Mouse (Mus musculus): ENCODE data around the gene Zzz3. TPM values are rescaled to one million over a fixed set of nuclear protein-coding genes. Genes with fewer than 3 reads are reported as not detected.

Zzz3 gene
- total and polyA plus RNA-seq, 3 experiments, result 64.2 to 116 (median 94.9) TPM

- Histone ChIP-seq H3K79me2 (replicated peaks; ENCODE audit: control insufficient read depth, extremely low read depth, insufficient read depth, poor library complexity, severe bottlenecking) (no peaks in the 10 kb centered on the region), H3K4me2 (ENCODE audit: insufficient read depth, low read depth, poor library complexity, severe bottlenecking) (no peak overlapping the region), H3K27ac (ENCODE audit: insufficient read depth, low read depth) (no peak overlapping the region), H3K9ac (ENCODE audit: insufficient read depth, low read depth) (no peak overlapping the region), H3K27me3 (replicated peaks) (peaks cover 11% of the 10 kb centered on the region), H3K9me3 (replicated peaks; ENCODE audit: low read length) (no peaks in the 10 kb centered on the region), H3K4me3 (replicated peaks in 1 of 3; ENCODE audit: low read depth in 2 of 3, low read length in 2 of 3, poor library complexity in 1 of 3) (no peak overlapping the region), H3K36me3 (replicated peaks in 1 of 2; ENCODE audit: control insufficient read depth in 1 of 2, insufficient read depth in 1 of 2, low read length in 1 of 2) (no peaks in the 10 kb centered on the region), H3K4me1 (ENCODE audit: control insufficient read depth in 1 of 2, insufficient read depth in 2 of 2) (no peaks in the 10 kb centered on the region)
- no peak for DNase-seq (ENCODE audit: extremely low read depth)
- dilution Hi-C loops (cut with MboI; ENCODE audit: extremely low pct_ligation_motif_present, extremely low pct_unique_long_range_greater_than_20kb, low sequenced_read_pairs), result no loop called here
- in situ Hi-C loops (cut with MboI; ENCODE audit: low pct_ligation_motif_present, low pct_unique_long_range_greater_than_20kb, low sequenced_read_pairs), result no loop called here
- TF ChIP-seq SMC3 (IDR thresholded peaks at IDR 0.05; ENCODE audit: low read depth, low read length) (no peak), TBP (conservative IDR thresholded peaks at IDR 0.05; ENCODE audit: low read depth, low read length) (no peak), MEF2A (IDR thresholded peaks at IDR 0.05; ENCODE audit: borderline replicate concordance, low read depth, low read length) (no peak), ZNF384 (IDR thresholded peaks at IDR 0.05; ENCODE audit: low read depth, low read length) (no peak), CHD2 (IDR thresholded peaks at IDR 0.05; ENCODE audit: low read length) (no peak), NELFE (IDR thresholded peaks at IDR 0.05; ENCODE audit: low read depth, low read length) (no peak), UBTF (IDR thresholded peaks at IDR 0.05; ENCODE audit: low read depth, low read length) (no peak), EP300 (IDR thresholded peaks at IDR 0.05; ENCODE audit: low read length) (no peak), POLR2AphosphoS2 (IDR thresholded peaks at IDR 0.05; ENCODE audit: low read depth, low read length) (no peak), NRF1 (IDR thresholded peaks at IDR 0.05; ENCODE audit: low read depth, low read length) (no peak), USF1 (IDR thresholded peaks at IDR 0.05; ENCODE audit: low read depth, low read length) (no peak), MXI1 (IDR thresholded peaks at IDR 0.05; ENCODE audit: low read depth, low read length) (no peak)
These were observed 98.5 kb downstream of the Zzz3 start for GRCm38 (mm10) chr3:152493813-152494212.

- in situ Hi-C loops (cut with MboI; ENCODE audit: low pct_ligation_motif_present, low pct_unique_long_range_greater_than_20kb, low sequenced_read_pairs), result no loop called here
- dilution Hi-C loops (cut with MboI; ENCODE audit: extremely low pct_ligation_motif_present, extremely low pct_unique_long_range_greater_than_20kb, low sequenced_read_pairs), result no loop called here
- H3K9me3 ChIP-seq (replicated peaks; ENCODE audit: low read length), result no peaks in the 10 kb centered on the region
- no peak for DNase-seq (ENCODE audit: extremely low read depth)
- no peaks in the 10 kb centered on the region for H3K79me2 ChIP-seq (replicated peaks; ENCODE audit: control insufficient read depth, extremely low read depth, insufficient read depth, poor library complexity, severe bottlenecking)
- TF ChIP-seq MXI1 (IDR thresholded peaks at IDR 0.05; ENCODE audit: low read depth, low read length), result no peak
- TF ChIP-seq NRF1 (IDR thresholded peaks at IDR 0.05; ENCODE audit: low read depth, low read length), result no peak
- no peak for TF ChIP-seq TCF12 (IDR thresholded peaks at IDR 0.05; ENCODE audit: low read depth, low read length)
- TF ChIP-seq EP300 (IDR thresholded peaks at IDR 0.05; ENCODE audit: low read length), result no peak
- TF ChIP-seq MEF2A (IDR thresholded peaks at IDR 0.05; ENCODE audit: borderline replicate concordance, low read depth, low read length), result no peak
- no peak for TF ChIP-seq ZC3H11A (IDR thresholded peaks at IDR 0.05; ENCODE audit: low read depth, low read length)
- TF ChIP-seq ETS1 (conservative IDR thresholded peaks at IDR 0.05; ENCODE audit: low read depth, low read length), result no peak
- H3K4me2 ChIP-seq (ENCODE audit: insufficient read depth, low read depth, poor library complexity, severe bottlenecking), result no peak overlapping the region
- H3K36me3 ChIP-seq (replicated peaks in 1 of 2; ENCODE audit: control insufficient read depth in 1 of 2, insufficient read depth in 1 of 2, low read length in 1 of 2), result no peaks in the 10 kb centered on the region
- no peak overlapping the region for H3K9ac ChIP-seq (ENCODE audit: insufficient read depth, low read depth)
- H3K4me1 ChIP-seq (ENCODE audit: control insufficient read depth in 1 of 2, insufficient read depth in 2 of 2), result no peaks in the 10 kb centered on the region
- H3K27me3 ChIP-seq (replicated peaks), result peaks cover 10% of the 10 kb centered on the region
- H3K4me3 ChIP-seq (replicated peaks in 1 of 3; ENCODE audit: low read depth in 2 of 3, low read length in 2 of 3, poor library complexity in 1 of 3), result no peak overlapping the region
- H3K27ac ChIP-seq (ENCODE audit: insufficient read depth, low read depth), result no peak overlapping the region
These were observed 99.5 kb downstream of the Zzz3 start for GRCm38 (mm10) chr3:152494667-152495360.

Data from CH12.LX (cell line).